Mouse (Mus musculus) G1E (cell line): ENCODE data around the gene Rnf151. TPM values are rescaled to one million over a fixed set of nuclear protein-coding genes. Genes with fewer than 3 reads are reported as not detected.

Experiments used
- ATAC-seq: 2 replicates; pipeline ENCODE4 v1.8.0; 2016; ENCODE audit warnings: mild to moderate bottlenecking; ENCODE audit not compliant: insufficient number of reproducible peaks, poor library complexity, low FRiP score, severe bottlenecking; ENCODE audit errors: extremely low read depth
- DNase-seq: peaks from one replicate; pipeline ENCODE4 v3.0.0; 2012; ENCODE audit warnings: low spot score
- H3K27me3 ChIP-seq: 2 replicates; pipeline ENCODE4 v1.6.1; 2012; ENCODE audit warnings: mild to moderate bottlenecking, low read length, inconsistent platforms; ENCODE audit not compliant: insufficient read depth
- H3K36me3 ChIP-seq: replicated peaks from 2 replicates; pipeline ENCODE3; 2012; ENCODE audit warnings: mild to moderate bottlenecking, inconsistent platforms
- H3K4me1 ChIP-seq: 2 replicates; pipeline ENCODE4 v1.6.1; 2012; ENCODE audit warnings: low read depth, low read length, inconsistent platforms, mixed read lengths; ENCODE audit not compliant: insufficient read depth
- H3K4me3 ChIP-seq: 2 replicates; pipeline ENCODE4 v1.5.1; 2012; ENCODE audit warnings: low read depth, mild to moderate bottlenecking, inconsistent platforms, low read length, moderate library complexity, mixed read lengths
- H3K9me3 ChIP-seq: replicated peaks from 2 replicates; pipeline ENCODE4 v1.6.1; 2012; ENCODE audit warnings: inconsistent platforms
- CTCF ChIP-seq: IDR thresholded peaks from 2 replicates; pipeline ENCODE4 v1.5.1; 2012; ENCODE audit warnings: low read depth, low read length, inconsistent platforms, mixed read lengths
- GATA1 ChIP-seq: IDR thresholded peaks from 2 replicates; pipeline ENCODE4 v1.6.1; 2012; ENCODE audit warnings: borderline replicate concordance, low read length, inconsistent platforms, mixed read lengths
- GATA2 ChIP-seq: IDR thresholded peaks from 2 replicates; pipeline ENCODE4 v1.6.1; 2012; ENCODE audit warnings: low read depth, low read length, inconsistent platforms, borderline replicate concordance
- POLR2AphosphoS5 ChIP-seq: IDR thresholded peaks from 2 replicates; pipeline ENCODE4 v1.6.1; 2012; ENCODE audit warnings: low read depth, low read length, inconsistent platforms; ENCODE audit not compliant: insufficient replicate concordance
- TAL1 ChIP-seq: conservative IDR thresholded peaks from 2 replicates; pipeline ENCODE4 v1.6.1; 2012; ENCODE audit warnings: low read depth, low read length, inconsistent platforms, mixed read lengths
- polyA plus RNA-seq: library from polyadenylated mRNA; stranded (reverse); fragments of >175 nt; gene quantifications from 2 replicates; pipeline ENCODE4 v1.2.3, GENCODE M21; 2012
- total RNA-seq, 2 experiments: library from RNA; stranded (forward) in 1 of 2; stranded (reverse) in 1 of 2; fragments of 200-1000 nt in 1 of 2; fragments of >200 nt in 1 of 2; fragmentation: Nextera tagmentation in 1 of 2; gene quantifications; 2 replicates each; pipeline ENCODE4 v1.2.3; 2014 to 2017

Rnf151 gene
- total and polyA plus RNA-seq, 3 experiments: 0.13 TPM; not detected in 2

DNA sequence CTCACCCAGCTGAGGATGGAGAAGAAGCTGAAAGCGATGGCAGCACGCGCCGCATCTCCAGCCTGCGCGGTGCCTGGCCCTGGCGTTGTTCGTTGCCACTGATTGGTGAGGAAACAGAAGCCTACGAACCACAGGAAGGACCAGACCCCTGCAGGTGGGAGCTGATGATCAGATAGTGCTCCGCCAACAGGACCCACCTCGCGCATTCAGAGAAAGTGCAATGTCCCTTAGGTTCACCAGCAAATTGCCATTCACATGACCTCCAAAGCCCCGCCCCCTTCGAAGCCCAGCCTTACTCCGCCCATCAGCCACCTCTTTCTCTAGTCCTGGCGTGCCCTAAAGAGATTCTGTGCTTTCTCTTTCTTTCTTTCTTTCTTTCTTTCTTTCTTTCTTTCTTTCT lies 31.3 kb downstream of the Rnf151 start:
- H3K36me3 ChIP-seq: peaks cover 10% of the 10 kb centered on the region
- H3K4me1 ChIP-seq: peaks cover 36% of the 10 kb centered on the region
- no peak for ATAC-seq
- H3K9me3 ChIP-seq: no peaks in the 10 kb centered on the region
- TF ChIP-seq GATA1: no peak
- TF ChIP-seq TAL1: no peak
- TF ChIP-seq POLR2AphosphoS5: no peak
- no peak for TF ChIP-seq CTCF
- no peak for TF ChIP-seq GATA2
- peak overlapping the region; percentile 28; the same call in 1 of the 2 replicates for H3K4me3 ChIP-seq
- peaks cover 30% of the 10 kb centered on the region for H3K27me3 ChIP-seq
- DNase-seq: no peak

DNA sequence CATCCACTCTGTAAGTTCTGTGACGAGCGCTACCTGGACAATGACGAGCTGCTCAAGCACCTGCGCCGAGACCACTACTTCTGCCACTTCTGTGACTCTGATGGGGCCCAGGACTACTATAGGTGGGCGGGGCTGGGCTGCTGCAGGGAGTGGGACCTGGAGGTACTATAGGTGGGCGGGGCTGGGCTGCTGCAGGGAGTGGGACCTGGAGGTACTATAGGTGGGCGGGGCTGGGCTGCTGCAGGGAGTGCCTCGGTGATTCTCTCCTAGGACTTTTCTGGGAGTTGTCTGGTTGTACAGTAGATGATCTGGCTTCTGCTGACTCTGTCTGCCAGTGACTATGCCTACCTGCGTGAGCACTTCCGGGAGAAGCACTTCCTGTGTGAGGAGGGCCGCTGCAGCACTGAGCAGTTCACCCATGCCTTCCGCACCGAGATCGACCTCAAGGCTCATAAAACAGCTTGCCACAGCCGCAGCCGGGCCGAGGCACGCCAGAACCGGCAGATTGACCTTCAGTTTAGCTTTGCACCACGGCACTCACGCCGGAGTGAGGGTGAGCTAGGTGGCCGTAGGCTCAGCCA lies 40.3 kb downstream of the Rnf151 start:
- H3K9me3 ChIP-seq: no peaks in the 10 kb centered on the region
- H3K4me3 ChIP-seq: no peak overlapping the region; the same call in 1 of the 2 replicates
- H3K4me1 ChIP-seq: peaks cover 45% of the 10 kb centered on the region
- no peaks in the 10 kb centered on the region for H3K27me3 ChIP-seq
- TF ChIP-seq TAL1 (no peak), CTCF (no peak), GATA1 (no peak), POLR2AphosphoS5 (no peak), GATA2 (no peak)
- no peak for ATAC-seq
- DNase-seq: no peak
- H3K36me3 ChIP-seq: peaks cover 94% of the 10 kb centered on the region

DNA sequence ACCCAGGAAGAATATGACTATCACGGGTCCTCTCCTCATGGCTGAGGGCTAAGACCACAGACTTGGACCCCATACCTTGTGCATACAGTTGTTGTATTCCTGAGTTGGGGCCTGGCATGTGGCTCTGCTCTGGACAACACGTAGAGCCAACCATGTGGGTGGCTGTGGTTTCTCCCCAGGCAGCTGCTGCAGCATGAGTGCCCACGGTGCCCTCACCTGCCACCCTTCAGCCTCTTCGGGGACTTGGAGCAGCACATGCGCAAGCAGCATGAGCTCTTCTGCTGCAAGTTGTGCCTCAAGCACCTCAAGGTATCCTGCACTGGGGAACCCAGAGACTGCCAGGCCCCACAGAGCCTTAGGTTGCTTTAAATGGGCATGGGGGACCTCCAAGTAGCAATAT lies 41.0 kb downstream of the Rnf151 start:
- ATAC-seq (no peak), DNase-seq (no peak)
- Histone ChIP-seq H3K36me3 (peaks cover 94% of the 10 kb centered on the region), H3K4me3 (no peak overlapping the region), H3K27me3 (no peaks in the 10 kb centered on the region), H3K4me1 (peaks cover 51% of the 10 kb centered on the region), H3K9me3 (no peaks in the 10 kb centered on the region)
- no peak for TF ChIP-seq CTCF
- no peak for TF ChIP-seq GATA1
- no peak for TF ChIP-seq POLR2AphosphoS5
- TF ChIP-seq GATA2: no peak
- TF ChIP-seq TAL1: no peak

DNA sequence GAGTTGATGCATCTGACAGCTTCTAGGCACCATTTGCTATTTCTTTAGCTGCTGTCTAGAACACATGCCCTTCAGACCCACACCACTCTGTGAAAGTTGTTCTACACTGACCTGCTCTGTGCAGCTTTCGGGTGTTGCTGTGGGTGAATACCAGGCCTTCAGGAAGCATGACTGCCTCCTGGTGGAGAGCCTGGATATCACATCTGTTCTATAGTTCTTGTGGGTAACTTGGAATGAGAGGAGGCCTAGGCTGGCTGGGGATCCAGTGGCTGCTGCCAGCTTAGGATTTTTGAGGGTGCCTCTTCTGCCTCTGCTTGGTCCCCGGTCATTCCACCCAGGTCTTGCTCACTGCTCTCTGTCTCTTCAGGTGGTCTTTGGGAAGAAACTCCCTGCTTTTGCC lies 41.7 kb downstream of the Rnf151 start:
- DNase-seq (peak; percentile 73), ATAC-seq (no peak; the same call in 1 of the 2 replicates)
- Histone ChIP-seq H3K27me3 (no peaks in the 10 kb centered on the region), H3K4me1 (peaks cover 58% of the 10 kb centered on the region), H3K4me3 (no peak overlapping the region), H3K9me3 (no peaks in the 10 kb centered on the region), H3K36me3 (peaks cover 92% of the 10 kb centered on the region)
- no peak for TF ChIP-seq TAL1
- peak; percentile 48; the same call in 1 of the 2 replicates for TF ChIP-seq CTCF
- no peak for TF ChIP-seq GATA2
- no peak for TF ChIP-seq POLR2AphosphoS5
- no peak for TF ChIP-seq GATA1

DNA sequence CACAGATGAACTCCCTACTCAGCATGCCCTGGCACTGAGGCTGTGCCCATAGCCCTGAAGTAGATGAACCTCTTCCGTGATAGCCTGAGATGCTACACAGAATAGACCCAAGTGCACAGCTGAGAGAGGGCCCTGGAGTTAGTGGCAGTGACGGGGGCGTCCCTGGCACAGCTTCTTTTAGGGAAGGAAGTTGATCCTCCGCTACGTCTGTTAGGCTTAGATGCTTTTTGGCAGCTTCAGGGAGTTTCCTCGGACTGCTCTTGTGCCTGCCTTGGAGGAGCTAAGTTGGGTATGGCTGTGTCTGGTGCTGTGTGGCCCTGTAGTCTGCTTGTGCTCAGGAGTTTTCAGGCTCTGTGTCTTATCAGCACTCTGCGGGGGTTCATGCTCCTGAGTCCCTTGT lies 43.6 kb downstream of the Rnf151 start:
- Histone ChIP-seq H3K4me1 (peaks cover 67% of the 10 kb centered on the region), H3K27me3 (no peaks in the 10 kb centered on the region), H3K9me3 (no peaks in the 10 kb centered on the region), H3K36me3 (peaks cover 77% of the 10 kb centered on the region), H3K4me3 (no peak overlapping the region)
- TF ChIP-seq POLR2AphosphoS5: no peak
- TF ChIP-seq CTCF: no peak
- TF ChIP-seq GATA2: no peak
- no peak for TF ChIP-seq TAL1
- TF ChIP-seq GATA1: no peak
- DNase-seq (no peak), ATAC-seq (no peak)

GRCm38 (mm10) chr17:24672141-24672540 lies 45.7 kb downstream of the Rnf151 start:
- no peaks in the 10 kb centered on the region for H3K9me3 ChIP-seq
- TF ChIP-seq POLR2AphosphoS5 (no peak), GATA2 (no peak), GATA1 (no peak), CTCF (no peak), TAL1 (no peak)
- no peak for DNase-seq
- no peaks in the 10 kb centered on the region for H3K27me3 ChIP-seq
- no peak for ATAC-seq
- H3K4me1 ChIP-seq: peaks cover 75% of the 10 kb centered on the region
- H3K36me3 ChIP-seq: peaks cover 55% of the 10 kb centered on the region
- H3K4me3 ChIP-seq: peak overlapping the region; percentile 11; the same call in 1 of the 2 replicates
